Mouse (Mus musculus) layer of hippocampus, adult 9-11 months (tissue): ENCODE measurements at regions not wholly inside any gene's neighbourhood (a gene's known extent, or its start where the extent isn't known, plus 50 kb on each side); places are given as distances from the start of the nearest gene placed in this dataset.

Source experiments
- DNase-seq: peaks from one replicate; pipeline ENCODE4 v3.0.0; 2022

DNA sequence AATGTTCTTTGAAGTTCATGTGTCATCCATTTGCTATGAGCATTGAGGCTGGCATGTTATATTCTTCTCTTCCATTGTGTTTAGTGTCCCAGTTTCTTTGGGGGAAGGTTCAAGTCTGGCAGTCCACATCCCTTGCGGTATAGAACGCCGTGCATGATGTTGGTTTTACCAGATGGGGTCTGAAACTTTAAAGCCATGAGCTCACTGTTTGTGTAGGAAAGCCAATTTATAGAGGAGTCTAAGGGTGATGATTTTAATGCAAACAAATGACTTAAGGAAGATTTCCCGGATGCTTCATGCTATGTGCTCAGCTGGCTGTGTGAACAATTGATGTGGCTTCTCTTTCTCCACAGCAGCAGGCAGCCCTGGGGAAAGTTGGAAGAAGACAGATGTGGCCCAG is 104.0 kb upstream of the Hey2 start:
- DNase-seq = no peak

DNA sequence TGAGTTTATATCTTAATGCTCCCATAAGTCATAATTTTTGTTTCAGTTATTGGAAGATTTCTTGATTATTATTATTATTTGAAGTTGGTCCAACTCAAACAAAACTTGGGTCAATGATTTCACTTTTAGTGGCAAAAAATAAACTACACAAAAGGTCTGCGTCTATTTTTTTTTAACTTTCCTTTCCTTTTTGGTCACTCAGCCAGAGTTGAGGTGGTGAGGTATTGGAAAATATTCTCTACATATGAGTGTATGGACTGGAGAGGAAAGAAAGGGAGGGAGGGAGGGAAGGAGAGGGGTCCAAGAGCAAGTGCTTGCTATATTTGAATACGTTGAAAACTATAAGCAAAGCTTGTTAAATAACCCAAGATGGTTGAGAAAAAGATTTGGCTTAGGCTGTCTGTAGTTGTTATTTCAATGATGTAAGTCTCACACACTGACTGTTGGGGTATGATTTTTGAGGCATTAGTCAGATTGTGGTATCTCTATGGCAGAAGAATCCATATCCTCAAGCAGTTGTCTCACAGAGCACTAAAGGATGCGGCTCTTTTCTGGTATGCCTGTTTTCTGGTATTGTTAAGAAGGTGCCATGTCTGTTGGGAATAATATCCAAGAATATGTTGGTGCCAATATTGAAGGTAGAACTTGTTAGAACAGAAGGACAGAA is 75.9 kb upstream of the Hey2 start:
- no peak for DNase-seq

DNA sequence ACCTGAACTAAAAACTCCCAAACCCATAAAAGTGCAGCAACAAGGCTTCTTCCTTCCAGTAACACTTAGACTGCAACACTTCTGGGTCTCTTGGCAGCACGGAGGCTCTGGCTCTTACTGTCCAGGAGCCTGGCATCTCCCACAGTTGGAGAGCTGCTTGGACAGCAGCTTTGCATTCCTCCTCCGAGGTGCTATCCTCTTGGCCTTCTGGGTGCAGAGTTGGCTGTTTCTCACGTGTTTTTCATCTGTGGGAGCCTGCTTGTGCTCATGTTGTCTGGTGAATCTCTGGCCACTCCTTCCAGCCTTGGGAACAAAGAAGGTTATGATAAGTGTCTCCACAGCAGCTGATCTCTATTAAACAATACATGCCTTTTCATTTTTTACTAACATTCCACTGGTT is 51.2 kb upstream of the Hey2 start:
- DNase-seq = no peak
